Mouse (Mus musculus): ENCODE data around the gene Gab2. TPM values are rescaled to one million over a fixed set of nuclear protein-coding genes. Genes with fewer than 3 reads are reported as not detected.

The Gab2 gene
- polyA plus RNA-seq, 1 experiment from 2014 or later, result 10.6 TPM

DNA sequence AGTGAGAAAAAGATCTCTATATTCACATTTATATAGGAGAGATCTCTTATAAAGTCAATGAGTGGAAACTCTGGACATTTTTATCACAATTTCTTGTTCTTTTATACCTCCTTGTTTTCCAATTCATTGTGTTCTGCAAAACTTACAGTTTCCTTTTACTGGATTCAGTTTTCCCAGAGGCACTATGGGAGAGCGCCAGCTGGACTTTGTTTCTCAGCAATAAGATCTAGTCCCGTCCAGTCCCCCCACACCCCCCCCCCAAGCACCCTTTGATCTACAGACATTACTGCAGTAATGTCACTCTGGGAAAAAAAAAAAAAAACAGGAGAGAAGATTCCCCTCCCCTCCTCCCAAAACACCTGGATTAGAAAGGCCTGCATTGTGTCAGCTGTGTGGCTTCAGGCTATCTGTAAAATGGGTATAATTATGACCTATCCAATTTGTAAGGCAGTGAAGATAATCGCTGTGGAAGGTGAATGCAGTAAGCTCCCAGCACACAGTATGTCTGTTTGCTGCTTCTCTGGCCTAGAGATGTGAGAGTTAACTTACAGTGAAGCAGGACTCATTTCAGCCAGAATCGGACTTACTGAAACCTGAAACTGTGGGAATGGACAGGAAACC is 655 bp upstream of the Gab2 start:
- Histone ChIP-seq H3K4me1 (replicated peaks) (peaks cover 28% of the 10 kb centered on the region), H3K4me3 (peak overlapping the region; percentile 93), H3K9me3 (no peaks in the 10 kb centered on the region), H3K27me3 (ENCODE audit: insufficient read depth, poor library complexity, severe bottlenecking) (no peaks in the 10 kb centered on the region), H3K27ac (peak overlapping the region; percentile 96), H3K36me3 (no peaks in the 10 kb centered on the region)
- no peak for DNase-seq (ENCODE audit: low spot score)
- WGBS, result 42% methylated on average over 4 of the region's 4 CpGs

GRCm38 (mm10) chr7:97081959-97082218 is 503 bp downstream of the Gab2 start:
- Histone ChIP-seq H3K27me3 (ENCODE audit: insufficient read depth, poor library complexity, severe bottlenecking) (no peaks in the 10 kb centered on the region), H3K27ac (peak overlapping the region; percentile 96), H3K4me3 (peak overlapping the region; percentile 93), H3K9me3 (no peaks in the 10 kb centered on the region), H3K4me1 (replicated peaks) (peaks cover 28% of the 10 kb centered on the region), H3K36me3 (no peaks in the 10 kb centered on the region)
- WGBS, result under 1% methylated on average over 38 of the region's 38 CpGs
- no peak for DNase-seq (ENCODE audit: low spot score)

GRCm38 (mm10) chr7:97082219-97083101 is 1.1 kb downstream of the Gab2 start:
- H3K27ac ChIP-seq, result peak overlapping the region; percentile 96
- no peaks in the 10 kb centered on the region for H3K9me3 ChIP-seq
- no peaks in the 10 kb centered on the region for H3K36me3 ChIP-seq
- H3K27me3 ChIP-seq (ENCODE audit: insufficient read depth, poor library complexity, severe bottlenecking), result no peaks in the 10 kb centered on the region
- peaks cover 28% of the 10 kb centered on the region for H3K4me1 ChIP-seq (replicated peaks)
- H3K4me3 ChIP-seq, result peak overlapping the region; percentile 93
- peak; percentile 66 for DNase-seq (ENCODE audit: low spot score)
- under 1% methylated on average over 40 of the region's 40 CpGs for WGBS

DNA sequence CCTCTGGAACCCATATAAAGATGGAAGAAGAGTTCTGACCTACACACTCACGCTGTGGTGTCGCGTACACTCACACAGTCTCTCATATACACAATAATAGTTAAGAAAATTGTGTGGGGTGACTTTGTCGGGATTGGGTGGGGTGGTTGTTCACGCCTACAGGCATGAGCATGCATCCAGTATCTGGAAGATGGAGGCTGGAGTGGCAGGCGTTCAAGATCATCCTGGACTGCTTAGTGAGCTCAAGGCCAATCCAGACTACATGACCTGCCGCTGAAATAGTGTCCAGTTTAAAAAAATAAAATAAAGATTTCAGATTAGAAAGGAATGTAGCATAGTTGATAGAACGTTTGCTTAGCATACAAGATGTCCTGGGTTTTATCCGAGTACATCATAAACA is 2.2 kb downstream of the Gab2 start:
- H3K9me3 ChIP-seq, result no peaks in the 10 kb centered on the region
- no peak overlapping the region for H3K27ac ChIP-seq
- H3K27me3 ChIP-seq (ENCODE audit: insufficient read depth, poor library complexity, severe bottlenecking), result no peaks in the 10 kb centered on the region
- no peak for DNase-seq (ENCODE audit: low spot score)
- no peaks in the 10 kb centered on the region for H3K36me3 ChIP-seq
- H3K4me3 ChIP-seq, result peak overlapping the region; percentile 93; the same call in 1 of the 2 replicates
- H3K4me1 ChIP-seq (replicated peaks), result peaks cover 28% of the 10 kb centered on the region
- 86% methylated on average over 9 of the region's 9 CpGs for WGBS

GRCm38 (mm10) chr7:97084181-97084580 is 2.8 kb downstream of the Gab2 start:
- Histone ChIP-seq H3K4me3 (no peak overlapping the region), H3K9me3 (no peaks in the 10 kb centered on the region), H3K27me3 (ENCODE audit: insufficient read depth, poor library complexity, severe bottlenecking) (no peaks in the 10 kb centered on the region), H3K36me3 (no peaks in the 10 kb centered on the region), H3K4me1 (replicated peaks) (peaks cover 24% of the 10 kb centered on the region), H3K27ac (no peak overlapping the region)
- 98% methylated on average over 1 of the region's 1 CpGs for WGBS
- DNase-seq (ENCODE audit: low spot score), result no peak

DNA sequence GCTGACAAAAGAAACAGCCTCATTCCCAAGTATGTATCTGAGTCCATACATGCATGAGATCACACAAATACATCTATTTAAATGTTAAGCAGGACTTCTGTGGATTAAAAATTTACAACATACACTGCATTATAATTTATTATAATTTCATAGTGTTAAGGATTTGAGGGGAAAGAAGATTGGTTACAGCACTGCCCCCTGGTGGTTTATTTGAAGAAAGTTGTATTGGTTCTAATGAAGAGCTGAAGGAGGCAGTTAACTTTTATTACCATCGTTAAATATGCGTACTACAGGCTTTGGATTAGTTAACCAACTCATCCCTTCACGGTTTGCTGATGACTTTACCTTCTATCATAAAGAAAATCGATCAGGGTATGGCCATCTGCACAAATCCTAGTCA is 3.9 kb downstream of the Gab2 start:
- Histone ChIP-seq H3K9me3 (no peaks in the 10 kb centered on the region), H3K4me3 (no peak overlapping the region), H3K27ac (no peak overlapping the region), H3K27me3 (ENCODE audit: insufficient read depth, poor library complexity, severe bottlenecking) (no peaks in the 10 kb centered on the region), H3K36me3 (no peaks in the 10 kb centered on the region), H3K4me1 (replicated peaks) (peaks cover 22% of the 10 kb centered on the region)
- 17% methylated on average over 4 of the region's 4 CpGs for WGBS
- DNase-seq (ENCODE audit: low spot score), result no peak

GRCm38 (mm10) chr7:97094241-97094640 is 12.9 kb downstream of the Gab2 start:
- Histone ChIP-seq H3K27me3 (ENCODE audit: insufficient read depth, poor library complexity, severe bottlenecking) (no peaks in the 10 kb centered on the region), H3K36me3 (no peaks in the 10 kb centered on the region), H3K4me3 (no peak overlapping the region), H3K9me3 (no peaks in the 10 kb centered on the region), H3K27ac (no peak overlapping the region), H3K4me1 (replicated peaks) (no peaks in the 10 kb centered on the region)
- 85% methylated on average over 3 of the region's 3 CpGs for WGBS
- DNase-seq (ENCODE audit: low spot score), result no peak

DNA sequence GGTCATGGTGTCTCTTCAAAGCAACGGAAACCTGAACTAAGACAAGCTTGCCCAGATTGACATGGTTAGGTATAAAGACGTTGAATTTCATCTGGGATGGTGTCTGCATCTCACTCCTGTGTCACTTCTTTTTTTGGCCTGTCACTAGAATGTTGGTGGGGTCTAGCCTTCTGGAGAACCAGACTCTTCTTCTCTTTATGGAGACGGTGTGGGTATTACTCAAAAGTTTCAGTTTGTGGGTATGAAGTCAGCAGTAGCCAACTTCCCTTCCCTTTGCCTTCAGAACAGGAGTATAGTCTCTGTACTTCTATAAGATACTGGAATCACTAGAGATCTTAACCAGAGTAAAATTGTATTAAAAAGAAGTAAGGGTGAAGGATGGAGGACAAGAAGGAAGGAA is 26.7 kb downstream of the Gab2 start:
- 88% methylated on average over 3 of the region's 3 CpGs for WGBS
- no peak overlapping the region for H3K27ac ChIP-seq

DNA sequence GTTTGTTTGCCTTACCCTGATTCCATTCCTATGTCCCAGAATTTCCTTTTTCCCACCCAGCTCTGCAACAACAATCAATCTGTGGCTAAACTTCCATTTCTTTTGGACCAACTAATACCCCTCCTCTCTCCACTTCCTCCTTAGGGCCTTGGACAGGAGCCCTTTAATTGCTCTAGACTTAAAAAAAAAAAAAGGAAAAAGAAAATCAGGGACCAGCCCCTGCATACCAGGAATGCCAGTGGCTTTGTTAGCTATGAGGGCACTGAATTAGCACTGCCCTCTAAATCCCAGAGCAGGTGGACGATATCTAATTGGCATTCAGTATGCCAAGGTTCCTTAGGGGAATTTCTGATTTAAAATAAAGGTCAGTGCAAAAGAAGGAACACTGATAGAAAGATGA is 47.6 kb downstream of the Gab2 start:
- DNase-seq (ENCODE audit: low spot score), result no peak
- Histone ChIP-seq H3K9me3 (peaks cover 3% of the 10 kb centered on the region; the same call in 1 of the 2 replicates), H3K4me1 (replicated peaks) (no peaks in the 10 kb centered on the region), H3K36me3 (peaks cover 8% of the 10 kb centered on the region), H3K27me3 (ENCODE audit: insufficient read depth, poor library complexity, severe bottlenecking) (no peaks in the 10 kb centered on the region), H3K4me3 (no peak overlapping the region), H3K27ac (no peak overlapping the region)
- 52% methylated on average over 1 of the region's 1 CpGs for WGBS

More for the DNA sequence above, 26.7 kb downstream of the Gab2 start:
- Histone ChIP-seq H3K4me1 (replicated peaks) (no peaks in the 10 kb centered on the region), H3K9me3 (no peaks in the 10 kb centered on the region), H3K27me3 (ENCODE audit: insufficient read depth, poor library complexity, severe bottlenecking) (no peaks in the 10 kb centered on the region), H3K36me3 (no peaks in the 10 kb centered on the region), H3K4me3 (no peak overlapping the region)
- DNase-seq (ENCODE audit: low spot score), result no peak

DNA sequence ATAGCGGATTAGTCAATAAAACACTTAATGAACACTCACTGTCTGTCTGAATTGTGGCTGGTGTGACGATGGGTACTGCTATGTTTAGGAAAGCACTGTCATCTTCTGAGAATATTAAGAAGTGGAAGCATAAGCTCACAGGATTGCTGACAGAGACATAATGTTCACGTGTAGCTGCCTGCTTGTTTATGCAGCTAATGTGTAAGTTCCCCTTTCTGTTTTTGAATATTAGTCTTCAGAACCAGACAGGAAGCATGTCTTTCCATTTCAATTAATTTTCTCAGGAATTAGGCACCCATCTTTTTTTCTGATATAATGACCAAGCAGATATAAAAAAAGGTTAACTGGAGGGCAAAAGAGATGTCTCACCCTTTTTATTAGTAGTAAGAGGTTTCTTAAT is 55.1 kb downstream of the Gab2 start:
- DNase-seq (ENCODE audit: low spot score), result no peak
- H3K4me1 ChIP-seq (replicated peaks), result no peaks in the 10 kb centered on the region
- H3K9me3 ChIP-seq, result peaks cover 10% of the 10 kb centered on the region
- 83% methylated on average over 3 of the region's 3 CpGs for WGBS
- no peaks in the 10 kb centered on the region for H3K27me3 ChIP-seq (ENCODE audit: insufficient read depth, poor library complexity, severe bottlenecking)
- no peak overlapping the region for H3K27ac ChIP-seq
- H3K4me3 ChIP-seq, result no peak overlapping the region
- H3K36me3 ChIP-seq, result peaks cover 5% of the 10 kb centered on the region

GRCm38 (mm10) chr7:97151082-97151813 is 69.9 kb downstream of the Gab2 start:
- WGBS, result 83% methylated on average over 2 of the region's 2 CpGs
- DNase-seq (ENCODE audit: low spot score), result no peak

DNA sequence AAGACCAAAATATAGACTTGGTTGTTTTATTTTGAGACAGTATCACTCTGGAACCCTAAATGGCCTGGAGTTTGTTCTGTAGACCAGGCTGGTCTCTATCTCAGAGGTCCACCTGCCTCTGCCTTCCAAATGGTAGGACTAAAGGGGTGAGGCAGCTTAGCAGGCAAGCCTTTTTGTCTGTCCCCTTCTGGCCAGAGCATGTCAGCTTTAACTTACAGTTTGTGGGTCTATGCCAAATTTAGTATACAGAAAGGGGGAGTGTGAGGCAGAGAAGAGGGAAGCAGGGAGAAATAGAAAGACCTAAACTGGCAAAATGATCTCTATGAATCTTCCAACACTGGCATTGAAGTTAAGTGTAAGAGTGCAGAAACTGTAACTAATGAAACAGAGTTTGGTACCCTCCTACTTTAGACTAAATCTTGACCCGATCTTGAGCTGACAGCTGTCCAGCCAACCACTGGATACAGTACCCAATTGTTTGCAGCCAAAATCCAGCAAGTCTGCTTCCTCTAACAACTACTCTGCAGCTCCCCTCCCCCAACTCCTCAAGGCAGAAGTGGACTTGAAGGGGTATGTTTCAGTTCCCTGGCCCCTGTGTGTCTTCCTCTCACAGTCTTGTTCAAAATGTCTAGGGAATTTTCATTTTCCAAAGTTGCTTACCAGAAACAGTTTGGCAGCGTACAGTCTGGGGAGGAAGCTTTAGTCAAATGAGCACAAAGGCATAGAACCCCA is 73.5 kb downstream of the Gab2 start:
- Histone ChIP-seq H3K27me3 (ENCODE audit: insufficient read depth, poor library complexity, severe bottlenecking) (no peaks in the 10 kb centered on the region), H3K9me3 (no peaks in the 10 kb centered on the region), H3K4me1 (replicated peaks) (no peaks in the 10 kb centered on the region), H3K4me3 (no peak overlapping the region), H3K27ac (no peak overlapping the region), H3K36me3 (no peaks in the 10 kb centered on the region)
- DNase-seq (ENCODE audit: low spot score), result no peak
- 81% methylated on average over 2 of the region's 2 CpGs for WGBS

More at GRCm38 (mm10) chr7:97151082-97151813, 69.9 kb downstream of the Gab2 start:
- no peaks in the 10 kb centered on the region for H3K36me3 ChIP-seq
- H3K4me3 ChIP-seq, result no peak overlapping the region
- no peaks in the 10 kb centered on the region for H3K27me3 ChIP-seq (ENCODE audit: insufficient read depth, poor library complexity, severe bottlenecking)
- H3K4me1 ChIP-seq (replicated peaks), result no peaks in the 10 kb centered on the region
- no peaks in the 10 kb centered on the region for H3K9me3 ChIP-seq
- no peak overlapping the region for H3K27ac ChIP-seq

Measured in hindbrain, embryonic 10.5 days (tissue).